Mouse (Mus musculus) cerebellum, postnatal 14 days (tissue): ENCODE data around the gene Pld5.

ENCODE experiments used
- DNase-seq, 2 experiments: peaks; one replicate each; pipeline ENCODE4 v3.0.0; 2021; ENCODE audit warnings: mixed read lengths in 2 of 2

The Pld5 gene

GRCm38 (mm10) chr1:175943168-175943567 is 331.9 kb downstream of the Pld5 start:
- DNase-seq = no peak

- no peak for DNase-seq
Observed at GRCm38 (mm10) chr1:175938731-175939130, 336.4 kb downstream of the Pld5 start.

- peak; percentile 93 for DNase-seq
Observed at GRCm38 (mm10) chr1:175936282-175936737, 338.8 kb downstream of the Pld5 start.

- DNase-seq = no peak
Observed at GRCm38 (mm10) chr1:175931391-175931790, 343.7 kb downstream of the Pld5 start.

GRCm38 (mm10) chr1:175923848-175924787 is 351.0 kb downstream of the Pld5 start:
- peak; percentile 88 to 91 for DNase-seq

GRCm38 (mm10) chr1:175921091-175921490 is 354.0 kb downstream of the Pld5 start:
- DNase-seq = no peak

GRCm38 (mm10) chr1:175920029-175920428 is 355.1 kb downstream of the Pld5 start, which contains the start of gene Gm38100:
Gene Gm38100, plus strand, starts transcription at chr1:175920329.
- DNase-seq = no peak

- DNase-seq = no peak
Observed at GRCm38 (mm10) chr1:175913728-175914303, 361.3 kb downstream of the Pld5 start.
